Mouse (Mus musculus): ENCODE results near the gene Folr2. TPM values are rescaled to one million over a fixed set of nuclear protein-coding genes. Genes with fewer than 3 reads are reported as not detected.

The Folr2 gene
- polyA plus RNA-seq, 1 experiment, result 1.2 TPM

DNA sequence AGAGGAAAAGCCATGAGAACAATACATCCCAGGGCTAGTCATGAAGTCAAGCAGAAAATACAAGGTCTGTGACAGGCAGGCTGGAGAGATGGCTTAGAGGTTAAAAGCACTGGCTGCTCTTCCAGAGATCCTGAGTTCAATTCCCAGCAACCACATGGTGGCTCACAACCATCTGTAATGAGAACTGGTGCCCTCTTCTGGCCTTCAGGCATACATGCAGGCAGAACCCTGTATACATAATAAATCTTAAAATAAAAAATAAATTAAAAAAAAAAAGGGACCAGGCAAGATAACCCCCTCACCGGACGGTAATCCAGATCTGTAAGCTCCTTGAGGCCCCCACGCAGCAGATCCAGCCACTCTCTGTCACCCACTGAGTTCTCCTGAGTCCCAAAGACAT, 26.6 kb downstream of the Folr2 start:
- H3K27ac ChIP-seq (ENCODE audit: insufficient read depth, low read length), result no peak overlapping the region
- H3K9me3 ChIP-seq (replicated peaks; ENCODE audit: control insufficient read depth, insufficient read depth, low read length, poor library complexity, severe bottlenecking), result no peaks in the 10 kb centered on the region
- no peaks in the 10 kb centered on the region for H3K27me3 ChIP-seq (ENCODE audit: control insufficient read depth, insufficient read depth, low read length, poor library complexity, severe bottlenecking)
- H3K4me1 ChIP-seq (ENCODE audit: control insufficient read depth, insufficient read depth, low read length), result peaks cover 4% of the 10 kb centered on the region
- peaks cover 63% of the 10 kb centered on the region for H3K36me3 ChIP-seq (ENCODE audit: control insufficient read depth, insufficient read depth, low read length, poor library complexity, severe bottlenecking)
- TF ChIP-seq CTCF (IDR thresholded peaks at IDR 0.05; ENCODE audit: low read depth, low read length) (no peak), EP300 (IDR thresholded peaks at IDR 0.05; ENCODE audit: insufficient read depth, low read depth, low read length) (no peak), POLR2A (IDR thresholded peaks at IDR 0.05; ENCODE audit: insufficient read depth, low read length) (no peak)
- H3K4me3 ChIP-seq (ENCODE audit: low read depth, low read length), result no peak overlapping the region
- no peak overlapping the region for H3K9ac ChIP-seq (ENCODE audit: low read depth, poor library complexity, severe bottlenecking)

DNA sequence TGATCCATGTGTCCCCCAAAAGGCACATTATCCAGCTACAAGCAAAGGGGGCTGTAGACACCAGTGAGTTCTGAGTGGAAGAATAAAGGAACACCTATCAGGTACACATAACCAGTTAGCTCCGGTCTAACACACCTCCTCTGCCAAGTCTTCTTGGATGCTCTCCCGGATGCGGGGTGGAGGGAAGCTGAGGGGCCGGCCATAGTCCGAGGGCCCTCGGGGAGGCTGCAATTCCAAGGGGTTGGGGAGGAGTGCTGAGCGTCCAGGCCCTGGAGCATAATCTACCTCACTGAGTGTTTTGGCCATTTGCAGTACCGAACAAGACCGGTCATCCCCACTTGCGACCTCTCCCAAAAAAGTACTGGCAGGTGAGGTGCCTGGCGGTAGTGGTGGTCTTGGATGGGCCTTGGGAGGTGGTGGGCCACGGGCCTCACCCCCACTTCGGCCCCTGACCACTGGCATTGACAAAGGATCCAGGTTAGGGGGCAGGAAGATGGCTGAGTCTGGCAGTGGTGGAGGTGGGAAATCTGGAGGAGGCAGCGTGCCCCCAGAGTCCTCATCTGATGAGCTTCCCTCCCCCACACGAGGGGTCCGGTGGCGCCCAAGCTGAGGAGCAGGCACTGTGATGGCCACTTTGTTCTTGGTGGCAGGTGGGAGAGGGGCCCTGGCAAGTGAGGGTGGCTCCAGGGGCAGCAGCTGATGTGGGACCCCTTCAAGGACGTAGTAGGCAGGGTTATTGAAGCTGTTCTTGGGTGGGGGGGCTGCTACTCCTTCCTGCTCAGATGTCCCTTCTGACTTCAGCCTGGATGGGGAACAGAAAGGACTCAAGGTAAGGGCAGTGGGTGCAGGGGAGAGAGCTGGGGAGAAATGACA, 33.0 kb downstream of the Folr2 start:
- Histone ChIP-seq H3K4me1 (ENCODE audit: control insufficient read depth, insufficient read depth, low read length) (peaks cover under 1% of the 10 kb centered on the region), H3K36me3 (ENCODE audit: control insufficient read depth, insufficient read depth, low read length, poor library complexity, severe bottlenecking) (peaks cover 42% of the 10 kb centered on the region), H3K27ac (ENCODE audit: insufficient read depth, low read length) (peak overlapping the region; percentile 16), H3K27me3 (ENCODE audit: control insufficient read depth, insufficient read depth, low read length, poor library complexity, severe bottlenecking) (no peaks in the 10 kb centered on the region; the same call in 1 of the 2 replicates), H3K9ac (ENCODE audit: low read depth, poor library complexity, severe bottlenecking) (0 out of 2 replicates have a peak overlapping the region, but pooled peaks have one; percentile 13), H3K4me3 (ENCODE audit: low read depth, low read length) (0 out of 2 replicates have a peak overlapping the region, but pooled peaks have one; percentile 5), H3K9me3 (replicated peaks; ENCODE audit: control insufficient read depth, insufficient read depth, low read length, poor library complexity, severe bottlenecking) (no peaks in the 10 kb centered on the region)
- TF ChIP-seq POLR2A (IDR thresholded peaks at IDR 0.05; ENCODE audit: insufficient read depth, low read length) (no peak), CTCF (IDR thresholded peaks at IDR 0.05; ENCODE audit: low read depth, low read length) (no peak)

DNA sequence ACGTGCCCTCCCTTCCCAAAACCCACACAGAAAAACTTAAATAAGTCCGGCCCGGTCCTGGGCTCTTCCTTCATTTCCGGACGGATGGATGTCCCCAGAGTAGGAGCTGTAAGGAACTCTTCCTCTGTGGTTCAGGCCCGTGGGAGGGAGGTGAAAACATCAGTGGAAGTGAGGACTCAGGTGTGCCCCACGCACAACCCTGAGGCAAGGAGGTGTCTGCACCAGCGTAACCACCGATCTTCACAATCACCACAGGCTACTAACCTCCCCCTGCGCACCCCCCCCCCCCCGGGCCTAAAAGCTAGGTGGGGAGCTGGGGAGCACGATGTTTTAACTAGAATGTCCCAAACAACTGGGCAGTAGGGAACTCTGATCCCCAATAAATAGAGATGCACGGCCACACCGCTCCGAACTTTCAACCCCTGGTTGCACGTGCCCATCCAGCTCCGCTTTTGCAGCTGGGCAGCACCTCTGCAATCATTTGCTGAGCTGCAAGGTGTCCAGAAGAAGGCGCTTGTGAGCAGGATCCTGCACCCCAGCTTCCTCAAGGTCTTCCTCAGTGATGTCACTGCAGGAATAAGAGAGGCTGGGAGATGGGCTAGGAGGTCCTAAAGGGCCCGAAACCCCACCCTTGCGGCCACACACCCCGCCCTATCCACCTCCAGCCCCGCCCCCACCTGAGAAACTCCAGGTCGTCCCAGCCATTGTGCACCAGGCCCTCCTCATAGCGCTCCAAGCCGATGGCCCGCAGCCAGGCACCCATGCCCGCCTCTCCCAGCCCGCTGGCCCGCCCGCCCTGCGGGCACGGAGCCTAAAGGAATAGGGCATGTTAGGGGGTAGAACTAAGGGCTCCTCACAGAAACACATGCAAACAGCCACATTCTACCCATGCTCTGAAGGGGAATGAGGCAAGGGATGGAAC, 33.9 kb downstream of the Folr2 start:
- peaks cover 33% of the 10 kb centered on the region for H3K36me3 ChIP-seq (ENCODE audit: control insufficient read depth, insufficient read depth, low read length, poor library complexity, severe bottlenecking)
- H3K27ac ChIP-seq (ENCODE audit: insufficient read depth, low read length), result peak overlapping the region; percentile 71
- H3K4me3 ChIP-seq (ENCODE audit: low read depth, low read length), result peak overlapping the region; percentile 10
- H3K27me3 ChIP-seq (ENCODE audit: control insufficient read depth, insufficient read depth, low read length, poor library complexity, severe bottlenecking), result no peaks in the 10 kb centered on the region; the same call in 1 of the 2 replicates
- H3K9me3 ChIP-seq (replicated peaks; ENCODE audit: control insufficient read depth, insufficient read depth, low read length, poor library complexity, severe bottlenecking), result no peaks in the 10 kb centered on the region
- H3K4me1 ChIP-seq (ENCODE audit: control insufficient read depth, insufficient read depth, low read length), result peaks cover 2% of the 10 kb centered on the region
- peak overlapping the region; percentile 86 for H3K9ac ChIP-seq (ENCODE audit: low read depth, poor library complexity, severe bottlenecking)
- peak; percentile 36; the same call in 1 of the 2 replicates for TF ChIP-seq EP300 (IDR thresholded peaks at IDR 0.05; ENCODE audit: insufficient read depth, low read depth, low read length)
- TF ChIP-seq POLR2A (IDR thresholded peaks at IDR 0.05; ENCODE audit: insufficient read depth, low read length), result no peak
- peak; percentile 77 for TF ChIP-seq CTCF (IDR thresholded peaks at IDR 0.05; ENCODE audit: low read depth, low read length)

DNA sequence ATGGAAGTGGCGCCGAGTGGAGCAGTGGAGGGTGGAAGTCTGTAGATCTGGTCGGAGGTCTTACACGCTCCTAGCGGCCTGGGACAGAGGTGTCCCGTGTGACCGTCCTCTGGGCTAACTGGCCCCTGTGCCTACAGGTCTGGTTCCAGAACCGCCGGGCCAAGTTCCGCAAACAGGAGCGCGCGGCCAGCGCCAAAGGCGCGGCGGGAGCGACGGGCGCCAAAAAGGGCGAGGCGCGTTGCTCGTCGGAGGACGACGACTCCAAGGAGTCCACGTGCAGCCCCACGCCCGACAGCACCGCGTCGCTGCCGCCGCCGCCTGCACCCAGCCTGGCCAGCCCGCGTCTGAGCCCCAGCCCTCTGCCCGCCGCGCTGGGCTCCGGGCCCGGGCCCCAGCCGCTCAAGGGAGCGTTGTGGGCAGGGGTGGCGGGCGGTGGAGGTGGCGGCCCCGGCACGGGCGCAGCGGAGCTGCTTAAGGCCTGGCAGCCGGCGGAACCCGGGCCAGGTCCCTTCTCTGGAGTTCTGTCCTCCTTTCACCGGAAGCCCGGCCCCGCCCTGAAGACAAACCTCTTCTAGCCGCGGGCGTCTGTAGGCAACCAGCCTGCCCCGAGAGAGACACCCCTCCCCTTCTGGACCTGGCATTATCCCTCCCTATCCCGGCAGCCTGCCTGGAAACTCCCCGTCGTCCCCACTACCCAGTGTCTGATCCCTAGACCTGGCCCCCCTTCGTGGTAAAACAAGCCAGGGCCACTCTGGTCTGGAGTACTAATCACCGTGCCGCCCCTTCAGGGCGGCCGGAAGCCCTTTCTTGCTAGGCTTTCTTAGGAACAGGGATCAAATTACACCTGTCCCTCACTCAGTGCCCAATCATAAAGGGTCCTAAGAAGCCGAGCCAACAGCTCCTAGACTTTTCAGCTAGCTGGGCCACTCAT, 35.2 kb downstream of the Folr2 start:
- Histone ChIP-seq H3K4me1 (ENCODE audit: control insufficient read depth, insufficient read depth, low read length) (peaks cover 3% of the 10 kb centered on the region), H3K9ac (ENCODE audit: low read depth, poor library complexity, severe bottlenecking) (peak overlapping the region; percentile 86), H3K36me3 (ENCODE audit: control insufficient read depth, insufficient read depth, low read length, poor library complexity, severe bottlenecking) (peaks cover 22% of the 10 kb centered on the region), H3K27me3 (ENCODE audit: control insufficient read depth, insufficient read depth, low read length, poor library complexity, severe bottlenecking) (no peaks in the 10 kb centered on the region; the same call in 1 of the 2 replicates), H3K27ac (ENCODE audit: insufficient read depth, low read length) (peak overlapping the region; percentile 78), H3K9me3 (replicated peaks; ENCODE audit: control insufficient read depth, insufficient read depth, low read length, poor library complexity, severe bottlenecking) (no peaks in the 10 kb centered on the region), H3K4me3 (ENCODE audit: low read depth, low read length) (peak overlapping the region; percentile 43)
- TF ChIP-seq EP300 (IDR thresholded peaks at IDR 0.05; ENCODE audit: insufficient read depth, low read depth, low read length) (no peak), CTCF (IDR thresholded peaks at IDR 0.05; ENCODE audit: low read depth, low read length) (no peak), POLR2A (IDR thresholded peaks at IDR 0.05; ENCODE audit: insufficient read depth, low read length) (no peak)

DNA sequence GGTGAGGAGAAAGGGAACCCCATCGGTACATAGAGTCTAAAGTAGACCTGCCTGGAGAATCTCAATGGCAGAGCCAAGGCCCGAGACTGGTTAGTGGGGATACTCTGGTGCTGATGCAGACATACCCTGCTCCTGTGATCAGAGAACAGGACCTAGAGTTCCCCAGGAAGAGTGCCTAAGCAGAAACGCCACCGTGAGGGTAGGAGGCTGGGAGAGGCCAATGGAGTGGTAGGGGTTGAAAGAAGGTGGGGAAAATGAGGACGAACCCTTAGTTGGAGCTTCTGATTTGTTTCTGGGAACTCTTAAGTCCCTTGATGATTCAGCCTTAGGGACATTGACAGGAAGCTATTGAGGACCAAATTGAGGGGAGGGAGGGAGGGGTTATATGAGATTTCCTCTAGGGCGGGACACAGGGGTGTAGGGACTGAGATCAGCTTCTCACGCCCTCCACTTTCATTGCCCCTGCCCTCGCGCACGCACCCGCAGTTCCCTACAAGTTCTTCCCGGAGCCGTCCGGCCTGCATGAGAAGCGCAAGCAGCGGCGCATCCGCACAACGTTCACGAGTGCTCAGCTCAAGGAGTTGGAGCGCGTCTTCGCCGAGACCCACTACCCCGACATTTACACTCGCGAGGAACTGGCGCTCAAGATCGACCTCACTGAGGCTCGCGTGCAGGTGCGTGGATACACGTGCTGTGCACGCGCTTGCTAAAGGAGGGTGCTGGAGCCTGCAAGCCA, 36.5 kb downstream of the Folr2 start:
- Histone ChIP-seq H3K9ac (ENCODE audit: low read depth, poor library complexity, severe bottlenecking) (peak overlapping the region; percentile 86), H3K27ac (ENCODE audit: insufficient read depth, low read length) (no peak overlapping the region)
- TF ChIP-seq POLR2A (IDR thresholded peaks at IDR 0.05; ENCODE audit: insufficient read depth, low read length) (no peak), CTCF (IDR thresholded peaks at IDR 0.05; ENCODE audit: low read depth, low read length) (no peak), EP300 (IDR thresholded peaks at IDR 0.05; ENCODE audit: insufficient read depth, low read depth, low read length) (0 out of 2 replicates have a peak, but pooled peaks have one; percentile 26)

More for the DNA sequence above, 36.5 kb downstream of the Folr2 start:
- H3K27me3 ChIP-seq (ENCODE audit: control insufficient read depth, insufficient read depth, low read length, poor library complexity, severe bottlenecking), result no peaks in the 10 kb centered on the region; the same call in 1 of the 2 replicates
- H3K36me3 ChIP-seq (ENCODE audit: control insufficient read depth, insufficient read depth, low read length, poor library complexity, severe bottlenecking), result peaks cover 10% of the 10 kb centered on the region
- peaks cover 3% of the 10 kb centered on the region for H3K4me1 ChIP-seq (ENCODE audit: control insufficient read depth, insufficient read depth, low read length)
- peak overlapping the region; percentile 43 for H3K4me3 ChIP-seq (ENCODE audit: low read depth, low read length)
- no peaks in the 10 kb centered on the region for H3K9me3 ChIP-seq (replicated peaks; ENCODE audit: control insufficient read depth, insufficient read depth, low read length, poor library complexity, severe bottlenecking)

All from ES-Bruce4 (cell line).